Mouse (Mus musculus) left cerebral cortex, postnatal 36 days (tissue): ENCODE results near the gene Gm26920. TPM values are rescaled to one million over a fixed set of nuclear protein-coding genes. Genes with fewer than 3 reads are reported as not detected.

Experiments used
- DNase-seq, 2 experiments: peaks; one replicate each; pipeline ENCODE4 v3.0.0; 2021 to 2022; ENCODE audit warnings: low spot score in 2 of 2, mixed read lengths in 1 of 2
- intact Hi-C: fragments of 180-260 bp; cut with DNase I; formaldehyde crosslinking; loops from one replicate; pipeline ENCODE4 v1.15.1; 2025
- microRNA-seq: library from miRNA; unstranded; fragments of <30 nt; microRNA quantifications from one replicate; pipeline ENCODE4 v1.2.0, GENCODE M21; 2022
- total RNA-seq, 2 experiments: library from RNA; stranded (reverse); gene quantifications; 2 replicates each; pipeline ENCODE4 v1.2.3; 2021

The Gm26920 gene
- total RNA-seq, 2 experiments from 2014 or later: 1.1 TPM; not detected in 1

GRCm38 (mm10) chr7:30008020-30008690 is 82.1 kb downstream of the Gm26920 start:
- no peak for DNase-seq
- intact Hi-C loops: no loop called here

DNA sequence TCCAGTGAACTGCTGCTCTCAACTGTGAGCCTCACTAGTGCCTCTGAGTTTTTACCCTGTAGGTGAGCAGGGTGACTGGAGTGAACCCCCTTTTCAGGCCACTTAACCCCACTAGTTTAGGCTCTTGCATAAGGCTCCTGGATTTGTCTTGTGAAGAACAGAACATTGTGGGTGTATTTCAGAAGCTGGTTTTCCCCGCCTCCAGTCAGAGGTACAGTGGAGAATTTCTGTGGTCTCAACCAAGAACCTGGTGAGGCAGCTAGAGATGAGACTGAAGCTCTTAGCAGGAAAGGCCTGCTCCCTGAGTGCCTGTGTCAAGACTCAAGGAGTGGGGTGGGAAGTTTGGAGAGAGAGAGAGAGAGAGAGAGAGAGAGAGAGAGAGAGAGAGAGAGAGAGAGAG is 82.6 kb downstream of the Gm26920 start:
- DNase-seq: no peak
- intact Hi-C loops: no loop called here

Small RNA genes lying within 50 kb of the gene (microRNA-seq; reads per million reads assigned to microRNA genes)
- gene Gm23368: not detected

Other genes starting within 250 kb of the Gm26920 start
- 10 to 100 TPM; 17.3 to 17.8 TPM for gene Zfp940, start 236.7 kb downstream of the Gm26920 start, total RNA-seq
- gene Zfp420, start 230.4 kb downstream of the Gm26920 start, total RNA-seq: 10 to 100 TPM; 13.4 to 13.6 TPM
- gene Zfp27, start 183.8 kb downstream of the Gm26920 start, total RNA-seq: 10 to 100 TPM; 20.5 to 23.2 TPM
- gene Zfp383, start 182.2 kb downstream of the Gm26920 start, total RNA-seq: 1 to 10 TPM; 9.0 to 9.7 TPM
- gene Zfp74, start 136.3 kb downstream of the Gm26920 start, total RNA-seq: 10 to 100 TPM; 18.0 to 19.1 TPM
- gene Zfp568, start 106.5 kb downstream of the Gm26920 start, total RNA-seq: 1 to 10 TPM; 3.2 to 5.3 TPM
- gene Zfp14, start 39.0 kb downstream of the Gm26920 start, total RNA-seq: 1 to 10 TPM; 7.7 to 8.5 TPM
- gene Zfp82, start 17.5 kb downstream of the Gm26920 start, total RNA-seq: 1 to 10 TPM; 3.4 to 4.5 TPM
- gene Zfp566, start 117 bp upstream of the Gm26920 start, total RNA-seq: 1 to 10 TPM; 7.5 to 7.6 TPM
- gene Zfp260, start 4.4 kb upstream of the Gm26920 start, total RNA-seq: 10 to 100 TPM; 65.6 to 70.4 TPM
- 10 to 100 TPM; 29.9 to 38.4 TPM for gene Zfp382, start 31.5 kb upstream of the Gm26920 start, total RNA-seq
- 10 to 100 TPM; 40.5 to 48.3 TPM for gene Zfp146, start 79.3 kb upstream of the Gm26920 start, total RNA-seq
- 1 to 10 TPM; 5.8 to 6.0 TPM for gene Cox7a1, start 93.7 kb upstream of the Gm26920 start, total RNA-seq
- 100 to 1,000 TPM; 175 to 181 TPM for gene Capns1, start 108.4 kb upstream of the Gm26920 start, total RNA-seq
- 10 to 100 TPM; 45.6 to 53.4 TPM for gene Polr2i, start 141.5 kb upstream of the Gm26920 start, total RNA-seq
- gene Tbcb, start 141.9 kb upstream of the Gm26920 start, total RNA-seq: 100 to 1,000 TPM; 135 to 142 TPM
- gene Ovol3, start 145.3 kb upstream of the Gm26920 start, total RNA-seq: not detected
- under 1 TPM; 0.32 to 0.41 TPM for gene Thap8, start 189.7 kb upstream of the Gm26920 start, total RNA-seq
- 1 to 10 TPM; 1.0 to 1.1 TPM for gene Wdr62, start 190.0 kb upstream of the Gm26920 start, total RNA-seq
- gene Clip3, start 201.3 kb upstream of the Gm26920 start, total RNA-seq: 100 to 1,000 TPM; 491 to 494 TPM
- 10 to 100 TPM; 58.7 to 65.2 TPM for gene Alkbh6, start 218.3 kb upstream of the Gm26920 start, total RNA-seq
- gene Syne4, start 224.4 kb upstream of the Gm26920 start, total RNA-seq: 1 to 10 TPM; 6.4 to 9.1 TPM
- under 1 TPM; 0.52 to 0.54 TPM for gene E130208F15Rik, start 231.3 kb upstream of the Gm26920 start, total RNA-seq
- 1 to 10 TPM; 7.5 to 9.4 TPM for gene Sdhaf1, start 233.5 kb upstream of the Gm26920 start, total RNA-seq